Mouse (Mus musculus) MEL (cell line): ENCODE measurements around the gene Traf3.
A peak's percentile ranks its signal among the peaks of the same experiment; 100 is the strongest.

ENCODE experiments used
- CHD1 ChIP-seq: IDR thresholded peaks from 2 replicates; pipeline ENCODE4 v1.6.1; 2012; ENCODE audit warnings: low read depth, mild to moderate bottlenecking, inconsistent platforms, low read length, improper control_type of control experiment
- CTCF ChIP-seq, 3 experiments: IDR thresholded peaks in 2 of 3; conservative IDR thresholded peaks in 1 of 3; 2 replicates each; pipeline ENCODE4 v1.5.1; 2011 to 2012; ENCODE audit warnings: low read length in 3 of 3, low read depth in 2 of 3, mild to moderate bottlenecking in 2 of 3, improper control_type of control experiment in 1 of 3, inconsistent platforms in 1 of 3, mixed read lengths in 1 of 3, moderate library complexity in 1 of 3; ENCODE audit not compliant: control insufficient read depth in 1 of 3, insufficient read depth in 1 of 3, poor library complexity in 1 of 3, severe bottlenecking in 1 of 3
- E2F4 ChIP-seq: IDR thresholded peaks from 2 replicates; pipeline ENCODE4 v1.6.1; 2011; ENCODE audit warnings: low read depth, low read length, improper control_type of control experiment, borderline replicate concordance
- EP300 ChIP-seq, 2 experiments: IDR thresholded peaks; 2 replicates each; pipeline ENCODE4 v1.6.1; 2011; ENCODE audit warnings: improper control_type of control experiment in 2 of 2, low read length in 2 of 2, low read depth in 1 of 2, mild to moderate bottlenecking in 1 of 2
- MAX ChIP-seq: IDR thresholded peaks from 2 replicates; pipeline ENCODE4 v1.6.1; 2011; ENCODE audit warnings: low read length, improper control_type of control experiment
- MYC ChIP-seq: IDR thresholded peaks from 2 replicates; pipeline ENCODE4 v1.6.1; 2011; ENCODE audit warnings: low read depth, mild to moderate bottlenecking, low read length, improper control_type of control experiment, moderate library complexity
- POLR2A ChIP-seq, 2 experiments: IDR thresholded peaks; 2 replicates each; pipeline ENCODE4 v1.6.1; 2011 to 2012; ENCODE audit warnings: low read length in 2 of 2, mild to moderate bottlenecking in 2 of 2, control low read depth in 1 of 2, improper control_type of control experiment in 1 of 2, low read depth in 1 of 2, moderate library complexity in 1 of 2; ENCODE audit not compliant: control insufficient read depth in 1 of 2, insufficient read depth in 1 of 2, poor library complexity in 1 of 2
- SIN3A ChIP-seq: IDR thresholded peaks from 2 replicates; pipeline ENCODE4 v1.6.1; 2012; ENCODE audit warnings: low read length, improper control_type of control experiment, inconsistent platforms
- TAL1 ChIP-seq: IDR thresholded peaks from 2 replicates; pipeline ENCODE4 v1.6.1; 2012; ENCODE audit warnings: mild to moderate bottlenecking, inconsistent platforms, low read length, moderate library complexity, mixed read lengths
- USF1 ChIP-seq: IDR thresholded peaks from 2 replicates; pipeline ENCODE4 v1.6.1; 2014; ENCODE audit warnings: low read depth, mild to moderate bottlenecking, inconsistent platforms, low read length, improper control_type of control experiment, moderate library complexity
- ZNF384 ChIP-seq: IDR thresholded peaks from 2 replicates; pipeline ENCODE4 v1.6.1; 2012; ENCODE audit warnings: low read depth, mild to moderate bottlenecking, inconsistent platforms, low read length, improper control_type of control experiment

GRCm38 (mm10) chr12:111166681-111167289 lies 615 bp downstream of the Traf3 start:
- TF ChIP-seq POLR2A (IDR thresholded peaks at IDR 0.05; ENCODE audit: control insufficient read depth in 1 of 2, insufficient read depth in 1 of 2, low read depth in 1 of 2, low read length in 2 of 2, poor library complexity in 1 of 2), result no peak
- no peak for TF ChIP-seq CTCF (IDR thresholded peaks at IDR 0.05 in 2 of 3, conservative IDR thresholded peaks at IDR 0.05 in 1 of 3; ENCODE audit: control insufficient read depth in 1 of 3, insufficient read depth in 1 of 3, low read depth in 2 of 3, low read length in 3 of 3, poor library complexity in 1 of 3, severe bottlenecking in 1 of 3)
- no peak; a peak in 1 of 4 replicates for TF ChIP-seq EP300 (IDR thresholded peaks at IDR 0.05; ENCODE audit: low read depth in 1 of 2, low read length in 2 of 2)
- no peak for TF ChIP-seq USF1
- TF ChIP-seq ZNF384, result no peak
- no peak for TF ChIP-seq E2F4
- no peak; the same call in 1 of the 2 replicates for TF ChIP-seq MAX
- no peak for TF ChIP-seq CHD1
- TF ChIP-seq MYC, result 0 out of 2 replicates have a peak, but pooled peaks have one; percentile 35
- TF ChIP-seq SIN3A, result peak; percentile 85
- no peak for TF ChIP-seq TAL1
